Mouse (Mus musculus) cerebellum, adult 2 months (tissue): ENCODE results near the gene Elmsan1. TPM values are rescaled to one million over a fixed set of nuclear protein-coding genes. Genes with fewer than 3 reads are reported as not detected.
A peak's percentile ranks its signal among the peaks of the same experiment; 100 is the strongest.
"Not testable (repeated sequence)": the region's sequence is repeated elsewhere in the genome, so short reads cannot be mapped to it uniquely, and the experiment has no call there.

Source experiments
- DNase-seq, 2 experiments: peaks; one replicate each; pipeline ENCODE4 v3.0.0; 2021
- H3K27ac ChIP-seq: fragments of 200-500 bp; 2 replicates; pipeline ENCODE4 v1.5.1; 2012; ENCODE audit warnings: low read length, control low read depth, inconsistent platforms; ENCODE audit not compliant: insufficient read depth
- H3K27me3 ChIP-seq: fragments of 200-500 bp; 2 replicates; pipeline ENCODE4 v1.6.1; 2012; ENCODE audit warnings: inconsistent platforms, mild to moderate bottlenecking, low read length, moderate library complexity; ENCODE audit not compliant: control insufficient read depth, insufficient read depth
- H3K4me1 ChIP-seq: fragments of 200-500 bp; 2 replicates; pipeline ENCODE4 v1.6.1; 2011; ENCODE audit warnings: low read length; ENCODE audit not compliant: control insufficient read depth, insufficient read depth
- H3K4me3 ChIP-seq: fragments of 200-500 bp; replicated peaks from 2 replicates; pipeline ENCODE3; 2011; ENCODE audit warnings: mild to moderate bottlenecking, low read depth, low read length, control low read depth; ENCODE audit not compliant: insufficient read depth
- CTCF ChIP-seq: fragments of 200-500 bp; IDR thresholded peaks from 2 replicates; pipeline ENCODE4 v1.5.1; 2011; ENCODE audit warnings: low read depth, mild to moderate bottlenecking, control low read depth, low read length, moderate library complexity, borderline replicate concordance; ENCODE audit not compliant: insufficient read depth
- POLR2A ChIP-seq: fragments of 200-500 bp; IDR thresholded peaks from 2 replicates; pipeline ENCODE4 v1.6.1; 2011; ENCODE audit warnings: low read length, control low read depth, borderline replicate concordance; ENCODE audit not compliant: insufficient read depth
- WGBS: fragments of 180-500 bp; shearing (Covaris S2); methylation state at CpG from one replicate; pipeline ENCODE4 v1.1.7; 2018; 5-methylcytosine and 5-hydroxymethylcytosine counted together
- polyA plus RNA-seq: library from polyadenylated mRNA; depleted of rRNA; stranded (reverse); fragments of >200 nt; gene quantifications from 2 replicates; pipeline ENCODE4 v1.2.3, GENCODE M21; 2012

Gene Elmsan1
- polyA plus RNA-seq, 1 experiment: 8.4 TPM

- Histone ChIP-seq H3K27ac (no peak overlapping the region), H3K27me3 (no peaks in the 10 kb centered on the region), H3K4me3 (no peak overlapping the region), H3K4me1 (no peaks in the 10 kb centered on the region)
- TF ChIP-seq POLR2A (no peak), CTCF (no peak)
- DNase-seq: no peak
- 81% methylated on average over 7 of the region's 7 CpGs for WGBS
These were observed 24.5 kb upstream of the Elmsan1 start for GRCm38 (mm10) chr12:84243076-84243770.

GRCm38 (mm10) chr12:84237036-84237435 lies 18.4 kb upstream of the Elmsan1 start:
- 91% methylated on average over 5 of the region's 5 CpGs for WGBS
- DNase-seq: not testable (repeated sequence)

GRCm38 (mm10) chr12:84235981-84236752 lies 17.5 kb upstream of the Elmsan1 start:
- 83% methylated on average over 10 of the region's 10 CpGs for WGBS
- no peaks in the 10 kb centered on the region for H3K4me1 ChIP-seq
- TF ChIP-seq CTCF (no peak), POLR2A (no peak)
- H3K27me3 ChIP-seq: no peaks in the 10 kb centered on the region; the same call in 1 of the 2 replicates
- no peak overlapping the region for H3K27ac ChIP-seq
- H3K4me3 ChIP-seq: no peak overlapping the region
- no peak for DNase-seq

More at GRCm38 (mm10) chr12:84237036-84237435, 18.4 kb upstream of the Elmsan1 start:
- H3K27ac ChIP-seq, H3K4me1 ChIP-seq, H3K4me3 ChIP-seq, H3K27me3 ChIP-seq: not testable (repeated sequence)

GRCm38 (mm10) chr12:84235577-84235976 lies 16.9 kb upstream of the Elmsan1 start:
- WGBS: 98% methylated on average over 6 of the region's 6 CpGs

GRCm38 (mm10) chr12:84233488-84234100 lies 14.9 kb upstream of the Elmsan1 start:
- H3K27ac ChIP-seq: no peak overlapping the region
- no peak for TF ChIP-seq POLR2A
- no peak for DNase-seq
- no peaks in the 10 kb centered on the region for H3K4me1 ChIP-seq
- H3K27me3 ChIP-seq: no peaks in the 10 kb centered on the region; the same call in 1 of the 2 replicates
- WGBS: 92% methylated on average over 8 of the region's 8 CpGs
- no peak overlapping the region for H3K4me3 ChIP-seq

More at GRCm38 (mm10) chr12:84235577-84235976, 16.9 kb upstream of the Elmsan1 start:
- no peak for DNase-seq
- no peak overlapping the region for H3K4me3 ChIP-seq
- TF ChIP-seq CTCF (no peak), POLR2A (no peak)
- H3K27ac ChIP-seq: no peak overlapping the region
- no peaks in the 10 kb centered on the region; the same call in 1 of the 2 replicates for H3K27me3 ChIP-seq
- H3K4me1 ChIP-seq: no peaks in the 10 kb centered on the region

GRCm38 (mm10) chr12:84226117-84226840 lies 7.6 kb upstream of the Elmsan1 start:
- H3K4me3 ChIP-seq: no peak overlapping the region
- 84% methylated on average over 9 of the region's 9 CpGs for WGBS
- no peaks in the 10 kb centered on the region for H3K27me3 ChIP-seq
- no peak for TF ChIP-seq CTCF
- TF ChIP-seq POLR2A: no peak
- no peak for DNase-seq
- no peak overlapping the region for H3K27ac ChIP-seq
- H3K4me1 ChIP-seq: no peaks in the 10 kb centered on the region

- no peak overlapping the region for H3K27ac ChIP-seq
These were observed 3.8 kb upstream of the Elmsan1 start for GRCm38 (mm10) chr12:84222405-84222961.

More at GRCm38 (mm10) chr12:84222405-84222961, 3.8 kb upstream of the Elmsan1 start:
- H3K4me3 ChIP-seq: peak overlapping the region; percentile 49
- H3K27me3 ChIP-seq: no peaks in the 10 kb centered on the region
- WGBS: 10% methylated on average over 17 of the region's 17 CpGs
- peak; percentile 25 to 29 for DNase-seq
- TF ChIP-seq CTCF: no peak
- TF ChIP-seq POLR2A: no peak
- H3K4me1 ChIP-seq: no peaks in the 10 kb centered on the region
